In genomic region chr2:119173991-119174651, GRCm38 (mm10) we compare ENCODE assay signal across 8 mouse cellular contexts. TPM values are rescaled to one million over a fixed set of nuclear protein-coding genes. Genes with fewer than 3 reads are reported as not detected.
DNase-seq lines count a peak whose midpoint lies in the region; ATAC-seq and TF ChIP-seq lines count a peak whose summit lies in the region.

Gene Gm14137 (plus strand): TSS chr2:119174509.

- H3K36me3 ChIP-seq in heart, embryonic 15.5 days: peaks cover 7% of the 10 kb centered on the region; the same call in 1 of the 2 replicates
- H3K36me3 ChIP-seq in CH12.LX (replicated peaks in 1 of 2; ENCODE audit: control insufficient read depth in 1 of 2, insufficient read depth in 1 of 2, low read length in 1 of 2): peaks cover 10 to 21% of the 10 kb centered on the region in 2 experiments
- H3K36me3 ChIP-seq in forebrain, embryonic 14.5 days (ENCODE audit: control insufficient read depth, insufficient read depth, low read length): peaks cover 22% of the 10 kb centered on the region; the same call in 1 of the 2 replicates
- H3K36me3 ChIP-seq in midbrain, embryonic 12.5 days: peaks cover 23% of the 10 kb centered on the region
- H3K36me3 ChIP-seq in thymus, adult 2 months (ENCODE audit: control insufficient read depth, insufficient read depth, low read length): no peaks in the 10 kb centered on the region

- peak within 1 kb of the TSS; percentile 56; the same call in 1 of the 2 replicates for H3K4me2 ChIP-seq in heart, embryonic 15.5 days
- H3K4me2 ChIP-seq in CH12.LX (ENCODE audit: insufficient read depth, low read depth, poor library complexity, severe bottlenecking): peak within 1 kb of the TSS; percentile 85
- no peak within 1 kb of the TSS for H3K4me2 ChIP-seq in forebrain, embryonic 14.5 days (ENCODE audit: low read length)
- 0 out of 2 replicates have a peak within 1 kb of the TSS, but pooled peaks have one; percentile 8 for H3K4me2 ChIP-seq in midbrain, embryonic 12.5 days (replicated peaks)

- H3K27ac ChIP-seq in heart, embryonic 15.5 days: no peak within 1 kb of the TSS
- peak within 1 kb of the TSS; percentile 93 for H3K27ac ChIP-seq in CH12.LX (ENCODE audit: insufficient read depth, low read depth)
- 0 out of 2 replicates have a peak within 1 kb of the TSS, but pooled peaks have one; percentile 9 for H3K27ac ChIP-seq in forebrain, embryonic 14.5 days (ENCODE audit: low read depth, low read length)
- no peak within 1 kb of the TSS for H3K27ac ChIP-seq in midbrain, embryonic 12.5 days (replicated peaks)
- no peak within 1 kb of the TSS for H3K27ac ChIP-seq in thymus, adult 2 months (ENCODE audit: control insufficient read depth, insufficient read depth, low read length)

- peaks cover 24% of the 10 kb centered on the region for H3K4me1 ChIP-seq in heart, embryonic 15.5 days (replicated peaks)
- H3K4me1 ChIP-seq in CH12.LX (ENCODE audit: control insufficient read depth in 1 of 2, insufficient read depth in 2 of 2): peaks cover 42 to 95% of the 10 kb centered on the region in 2 experiments
- H3K4me1 ChIP-seq in forebrain, embryonic 14.5 days (ENCODE audit: control insufficient read depth, insufficient read depth, low read length): peaks cover 6% of the 10 kb centered on the region; the same call in 1 of the 2 replicates
- peaks cover 28% of the 10 kb centered on the region for H3K4me1 ChIP-seq in midbrain, embryonic 12.5 days
- H3K4me1 ChIP-seq in thymus, adult 2 months (replicated peaks; ENCODE audit: control insufficient read depth, insufficient read depth, low read length): no peaks in the 10 kb centered on the region

- TF ChIP-seq POLR2A in CH12.LX (IDR thresholded peaks at IDR 0.05; ENCODE audit: low read depth, low read length): peak; percentile 41; the same call in 1 of the 2 replicates
- no peak for TF ChIP-seq POLR2A in thymus, adult 2 months (IDR thresholded peaks at IDR 0.05; ENCODE audit: control insufficient read depth, extremely low read depth, insufficient read depth, low read length, poor library complexity)

- TF ChIP-seq RAD21 in CH12.LX (IDR thresholded peaks at IDR 0.05; ENCODE audit: low read depth, low read length): no peak

- DNase-seq in heart, adult 8-10 months (ENCODE audit: low spot score): no peak
- peak; percentile 93 for DNase-seq in CH12.LX (ENCODE audit: extremely low read depth)
- no peak for DNase-seq in forebrain, embryonic 14.5 days (ENCODE audit: low spot score)
- DNase-seq in thymus, adult 2 months: no peak
- no peak for DNase-seq in cerebellum, adult 11 months
- DNase-seq in frontal cortex, adult 2 months (ENCODE audit: extremely low spot score in 1 of 2, low spot score in 1 of 2): no peak

- H3K9me3 ChIP-seq in heart, embryonic 15.5 days (replicated peaks): no peaks in the 10 kb centered on the region
- H3K9me3 ChIP-seq in CH12.LX (replicated peaks; ENCODE audit: low read length): peaks cover 5% of the 10 kb centered on the region
- H3K9me3 ChIP-seq in forebrain, embryonic 14.5 days (replicated peaks; ENCODE audit: control insufficient read depth, low read length): no peaks in the 10 kb centered on the region
- H3K9me3 ChIP-seq in midbrain, embryonic 12.5 days: no peaks in the 10 kb centered on the region

- WGBS in heart, embryonic 15.5 days: 63% methylated on average over 8 of the region's 8 CpGs
- 28% methylated on average over 8 of the region's 8 CpGs for WGBS in forebrain, embryonic 14.5 days
- WGBS in midbrain, embryonic 12.5 days: 39% methylated on average over 8 of the region's 8 CpGs
- 94% methylated on average over 8 of the region's 8 CpGs for WGBS in thymus, adult 2 months

- no peaks in the 10 kb centered on the region for H3K27me3 ChIP-seq in heart, embryonic 15.5 days
- no peaks in the 10 kb centered on the region for H3K27me3 ChIP-seq in CH12.LX (replicated peaks)
- H3K27me3 ChIP-seq in forebrain, embryonic 14.5 days (replicated peaks; ENCODE audit: control insufficient read depth, insufficient read depth, low read length): no peaks in the 10 kb centered on the region
- peaks cover 4% of the 10 kb centered on the region; the same call in 1 of the 2 replicates for H3K27me3 ChIP-seq in midbrain, embryonic 12.5 days
- H3K27me3 ChIP-seq in thymus, adult 2 months (ENCODE audit: control insufficient read depth, insufficient read depth, low read length): no peaks in the 10 kb centered on the region

- H3K79me2 ChIP-seq in CH12.LX (replicated peaks; ENCODE audit: control insufficient read depth, extremely low read depth, insufficient read depth, poor library complexity, severe bottlenecking): no peaks in the 10 kb centered on the region; the same call in 1 of the 2 replicates

- no peak within 1 kb of the TSS for H3K9ac ChIP-seq in heart, embryonic 15.5 days
- H3K9ac ChIP-seq in CH12.LX (ENCODE audit: insufficient read depth, low read depth): peak within 1 kb of the TSS; percentile 62
- no peak within 1 kb of the TSS for H3K9ac ChIP-seq in forebrain, embryonic 14.5 days (ENCODE audit: low read length)
- 0 out of 2 replicates have a peak within 1 kb of the TSS, but pooled peaks have one; percentile 15 for H3K9ac ChIP-seq in midbrain, embryonic 12.5 days (replicated peaks)

- peak; percentile 52; the same call in 1 of the 2 replicates for TF ChIP-seq EP300 in CH12.LX (IDR thresholded peaks at IDR 0.05; ENCODE audit: low read length)

- no peak for ATAC-seq in heart, embryonic 15.5 days (replicated peaks; ENCODE audit: insufficient number of reproducible peaks, insufficient read depth, low FRiP score, low read depth)
- ATAC-seq in forebrain, embryonic 14.5 days: no peak
- peak; percentile 47; the same call in 1 of the 2 replicates for ATAC-seq in midbrain, embryonic 12.5 days (ENCODE audit: low FRiP score, low read depth)

- H3K4me3 ChIP-seq in heart, embryonic 15.5 days: no peak within 1 kb of the TSS
- peak within 1 kb of the TSS; percentile 54 to 57 (median 57) for H3K4me3 ChIP-seq in CH12.LX (replicated peaks in 1 of 3; ENCODE audit: low read depth in 2 of 3, low read length in 2 of 3, poor library complexity in 1 of 3)
- H3K4me3 ChIP-seq in forebrain, embryonic 14.5 days (ENCODE audit: low read depth, low read length): no peak within 1 kb of the TSS
- no peak within 1 kb of the TSS for H3K4me3 ChIP-seq in midbrain, embryonic 12.5 days
- no peak within 1 kb of the TSS for H3K4me3 ChIP-seq in thymus, adult 2 months (ENCODE audit: control insufficient read depth, insufficient read depth, low read length)

- in situ Hi-C loops in CH12.LX (cut with MboI; ENCODE audit: low pct_ligation_motif_present, low pct_unique_long_range_greater_than_20kb, low sequenced_read_pairs): no loop called here

- no peak for TF ChIP-seq CTCF in CH12.LX (conservative IDR thresholded peaks at IDR 0.05 in 1 of 2, IDR thresholded peaks at IDR 0.05 in 1 of 2; ENCODE audit: low read depth in 2 of 2, low read length in 2 of 2)
- TF ChIP-seq CTCF in thymus, adult 2 months (IDR thresholded peaks at IDR 0.05; ENCODE audit: borderline replicate concordance, control insufficient read depth, extremely low read depth, insufficient read depth, low read length, poor library complexity): no peak

- dilution Hi-C loops in CH12.LX (cut with MboI; ENCODE audit: extremely low pct_ligation_motif_present, extremely low pct_unique_long_range_greater_than_20kb, low sequenced_read_pairs): no loop called here

TF ChIP-seq in CH12.LX, 34 proteins besides CTCF, POLR2A, EP300 and RAD21 (continues in another document):
- TF ChIP-seq UBTF (IDR thresholded peaks at IDR 0.05; ENCODE audit: low read depth, low read length) (no peak), USF1 (IDR thresholded peaks at IDR 0.05; ENCODE audit: low read depth, low read length) (no peak; the same call in 1 of the 2 replicates), ZC3H11A (IDR thresholded peaks at IDR 0.05; ENCODE audit: low read depth, low read length) (no peak), ELF1 (IDR thresholded peaks at IDR 0.05; ENCODE audit: low read depth, low read length) (0 out of 2 replicates have a peak, but pooled peaks have one; percentile 54), POLR2AphosphoS2 (IDR thresholded peaks at IDR 0.05; ENCODE audit: low read depth, low read length) (no peak), KAT2A (IDR thresholded peaks at IDR 0.05; ENCODE audit: insufficient replicate concordance, low read length) (no peak), TCF12 (IDR thresholded peaks at IDR 0.05; ENCODE audit: low read depth, low read length) (peak; percentile 91), RCOR1 (conservative IDR thresholded peaks at IDR 0.05; ENCODE audit: low read depth, low read length) (no peak), TBP (conservative IDR thresholded peaks at IDR 0.05; ENCODE audit: low read depth, low read length) (peak; percentile 63; the same call in 1 of the 2 replicates), ETS1 (conservative IDR thresholded peaks at IDR 0.05; ENCODE audit: low read depth, low read length) (peak; percentile 98), IRF4 (IDR thresholded peaks at IDR 0.05; ENCODE audit: low read depth, low read length) (no peak; the same call in 1 of the 2 replicates), CHD1 (IDR thresholded peaks at IDR 0.05; ENCODE audit: low read depth, low read length) (no peak), CHD2 (IDR thresholded peaks at IDR 0.05; ENCODE audit: low read length) (no peak), JUN (IDR thresholded peaks at IDR 0.05; ENCODE audit: insufficient read depth, low read depth, low read length) (no peak; the same call in 1 of the 2 replicates), ZMIZ1 (IDR thresholded peaks at IDR 0.05; ENCODE audit: low read depth, low read length) (peak; percentile 32; the same call in 1 of the 2 replicates), ZKSCAN1 (IDR thresholded peaks at IDR 0.05; ENCODE audit: borderline replicate concordance, low read depth, low read length) (no peak), GABPA (IDR thresholded peaks at IDR 0.05; ENCODE audit: insufficient replicate concordance, low read depth, low read length) (no peak), MAFK (IDR thresholded peaks at IDR 0.05; ENCODE audit: insufficient replicate concordance, low read length) (peak; percentile 59; the same call in 1 of the 2 replicates), HCFC1 (IDR thresholded peaks at IDR 0.05; ENCODE audit: low read depth, low read length) (no peak; the same call in 1 of the 2 replicates), PAX5 (IDR thresholded peaks at IDR 0.05; ENCODE audit: low read length) (no peak), ZNF384 (IDR thresholded peaks at IDR 0.05; ENCODE audit: low read depth, low read length) (no peak)

RNA-seq across cellular contexts. Expression of gene Gm14137, which starts in this region (rescaled TPM):
- polyA plus RNA-seq in heart, embryonic 15.5 days (2015; fragmentation: Nextera tagmentation; extraction: Ambion mirVana): 0.29 and 0.34 TPM in 2 replicates
- not detected for total RNA-seq in heart, adult 8-10 months (2022)
- total RNA-seq in CH12.LX (2012; rRNA removed) (4.7 and 9.2 TPM in 2 replicates), CH12.LX (2014; rRNA removed) (2.3 and 2.6 TPM in 2 replicates)
- polyA plus RNA-seq in CH12.LX (2012; ENCODE audit: insufficient read length, low read depth): 3.3 and 3.4 TPM in 2 replicates
- polyA plus RNA-seq in forebrain, embryonic 14.5 days (2014; fragmentation: Nextera tagmentation; extraction: Ambion mirVana): 0.31 and 0.48 TPM in 2 replicates
- polyA plus RNA-seq in midbrain, embryonic 12.5 days (2016; fragmentation: Nextera tagmentation; extraction: Ambion mirVana): 0.85 and 1.2 TPM in 2 replicates
- 0.70 and 1.1 TPM in 2 replicates for polyA plus RNA-seq in thymus, adult 2 months (2012; rRNA removed)
- 0.57 and 0.58 TPM in 2 replicates for polyA plus RNA-seq in frontal cortex, adult 2 months (2012; rRNA removed)

Comparison
In these comparisons a context has a peak if more than half of its experiments do, and no peak if none do; other contexts are left out.
1. H3K27ac ChIP-seq: peak in CH12.LX (single experiment) and forebrain, embryonic 14.5 days (single experiment); none in heart, embryonic 15.5 days (single experiment), midbrain, embryonic 12.5 days (single experiment) and thymus, adult 2 months (single experiment).
2. H3K4me3 ChIP-seq: peak in CH12.LX (3 of 3); none in heart, embryonic 15.5 days (single experiment), forebrain, embryonic 14.5 days (single experiment), midbrain, embryonic 12.5 days (single experiment) and thymus, adult 2 months (single experiment).
3. H3K9ac ChIP-seq: peak in CH12.LX (single experiment) and midbrain, embryonic 12.5 days (single experiment); none in heart, embryonic 15.5 days (single experiment) and forebrain, embryonic 14.5 days (single experiment).